Mouse (Mus musculus) midbrain, postnatal 0 days (tissue): ENCODE measurements at regions not wholly inside any gene's neighbourhood (a gene's known extent, or its start where the extent isn't known, plus 50 kb on each side); places are given as distances from the start of the nearest gene placed in this dataset.

Source experiments
- ATAC-seq: fragments of 200-750 bp; cut with Nextera tagmentation; 2 replicates; pipeline ENCODE4 v1.8.0; 2017; ENCODE audit warnings: moderate number of reproducible peaks, mild to moderate bottlenecking, moderate TSS enrichment, moderate library complexity; ENCODE audit not compliant: low FRiP score
- DNase-seq: peaks from one replicate; pipeline ENCODE4 v3.0.0-alpha.2; 2015; ENCODE audit warnings: low spot score
- H3K27ac ChIP-seq: fragments of 300-500 bp; sonication (generic); 2 replicates; pipeline ENCODE4 v1.5.1; 2014; ENCODE audit warnings: low read depth, mild to moderate bottlenecking, low read length, mixed read lengths
- H3K27me3 ChIP-seq: fragments of 300-500 bp; sonication (generic); 2 replicates; pipeline ENCODE4 v1.6.1; 2014; ENCODE audit warnings: low read length, control low read depth, mixed read lengths; ENCODE audit not compliant: insufficient read depth
- H3K36me3 ChIP-seq: fragments of 300-500 bp; sonication (generic); 2 replicates; pipeline ENCODE4 v1.6.1; 2014; ENCODE audit warnings: low read length, control low read depth, mixed read lengths; ENCODE audit not compliant: insufficient read depth
- H3K4me1 ChIP-seq: fragments of 300-500 bp; sonication (generic); 2 replicates; pipeline ENCODE4 v1.6.1; 2014; ENCODE audit warnings: mild to moderate bottlenecking, control low read depth, antibody characterized with exemption, low read length, mixed read lengths; ENCODE audit not compliant: insufficient read depth
- H3K4me2 ChIP-seq: fragments of 300-500 bp; sonication (generic); 2 replicates; pipeline ENCODE4 v1.6.1; 2014; ENCODE audit warnings: low read depth, mild to moderate bottlenecking, low read length, mixed read lengths; ENCODE audit not compliant: poor library complexity, severe bottlenecking
- H3K4me3 ChIP-seq: fragments of 300-500 bp; sonication (generic); 2 replicates; pipeline ENCODE4 v1.5.1; 2014; ENCODE audit warnings: low read depth, mild to moderate bottlenecking, low read length, moderate library complexity
- H3K9ac ChIP-seq: fragments of 300-500 bp; sonication (generic); replicated peaks from 2 replicates; pipeline ENCODE4 v1.6.1; 2014; ENCODE audit warnings: mild to moderate bottlenecking, low read length, moderate library complexity, mixed read lengths; ENCODE audit not compliant: poor library complexity, severe bottlenecking
- H3K9me3 ChIP-seq: fragments of 300-500 bp; sonication (generic); 2 replicates; pipeline ENCODE4 v1.6.1; 2016; ENCODE audit warnings: low read length, control low read depth
- CTCF ChIP-seq: IDR thresholded peaks from 2 replicates; pipeline ENCODE4 v1.5.1; 2016; ENCODE audit warnings: antibody characterized with exemption, mild to moderate bottlenecking
- WGBS: fragments of 180-500 bp; shearing (Covaris S2); extraction: QIAGEN DNeasy Blood & Tissue Kit; methylation state at CpG from one replicate; pipeline ENCODE4 v1.1.7; 2014; 5-methylcytosine and 5-hydroxymethylcytosine counted together

- Histone ChIP-seq H3K9me3 (no peaks in the 10 kb centered on the region), H3K4me2 (no peak overlapping the region), H3K4me1 (no peaks in the 10 kb centered on the region), H3K4me3 (no peak overlapping the region), H3K36me3 (no peaks in the 10 kb centered on the region), H3K27me3 (no peaks in the 10 kb centered on the region), H3K9ac (no peak overlapping the region), H3K27ac (no peak overlapping the region)
- ATAC-seq (no peak), DNase-seq (peak; percentile 59)
- 16% methylated on average over 1 of the region's 1 CpGs for WGBS
- TF ChIP-seq CTCF = peak; percentile 66
Observed at GRCm38 (mm10) chr3:150384996-150385627, 1052.6 kb upstream of the Adgrl4 start.

GRCm38 (mm10) chr3:150401694-150402301, 1035.9 kb upstream of the Adgrl4 start:
- DNase-seq = peak; percentile 51
- no peaks in the 10 kb centered on the region for H3K9me3 ChIP-seq
- H3K9ac ChIP-seq = no peak overlapping the region
- no peaks in the 10 kb centered on the region for H3K27me3 ChIP-seq
- ATAC-seq = no peak
- no peak overlapping the region for H3K27ac ChIP-seq
- WGBS = 88% methylated on average over 2 of the region's 2 CpGs
- H3K4me2 ChIP-seq = no peak overlapping the region
- no peaks in the 10 kb centered on the region for H3K4me1 ChIP-seq
- H3K36me3 ChIP-seq = no peaks in the 10 kb centered on the region
- no peak overlapping the region for H3K4me3 ChIP-seq
- no peak for TF ChIP-seq CTCF

- 86% methylated on average over 6 of the region's 6 CpGs for WGBS
- H3K4me2 ChIP-seq = no peak overlapping the region
- H3K27me3 ChIP-seq = no peaks in the 10 kb centered on the region
- no peak overlapping the region for H3K27ac ChIP-seq
- ATAC-seq (no peak), DNase-seq (no peak)
- H3K4me1 ChIP-seq = no peaks in the 10 kb centered on the region
- H3K36me3 ChIP-seq = no peaks in the 10 kb centered on the region
- H3K9ac ChIP-seq = no peak overlapping the region
- no peak overlapping the region for H3K4me3 ChIP-seq
- H3K9me3 ChIP-seq = no peaks in the 10 kb centered on the region
- no peak for TF ChIP-seq CTCF
Observed at GRCm38 (mm10) chr3:150406086-150406485, 1031.6 kb upstream of the Adgrl4 start.

GRCm38 (mm10) chr3:150415277-150415676, 1022.4 kb upstream of the Adgrl4 start:
- DNase-seq (no peak), ATAC-seq (no peak)
- H3K4me3 ChIP-seq = no peak overlapping the region
- H3K9me3 ChIP-seq = no peaks in the 10 kb centered on the region
- H3K4me1 ChIP-seq = no peaks in the 10 kb centered on the region
- TF ChIP-seq CTCF = no peak
- no peak overlapping the region for H3K9ac ChIP-seq
- no peak overlapping the region for H3K4me2 ChIP-seq
- no peaks in the 10 kb centered on the region for H3K27me3 ChIP-seq
- no peak overlapping the region for H3K27ac ChIP-seq
- no peaks in the 10 kb centered on the region for H3K36me3 ChIP-seq
- whole genome bisulfite sequencing = 85% methylated on average over 2 of the region's 2 CpGs

- H3K9ac ChIP-seq = no peak overlapping the region
- 82% methylated on average over 3 of the region's 3 CpGs for WGBS
- ATAC-seq = no peak
Observed at GRCm38 (mm10) chr3:150416447-150416846, 1021.2 kb upstream of the Adgrl4 start.

GRCm38 (mm10) chr3:150427965-150428364, 1009.7 kb upstream of the Adgrl4 start:
- Histone ChIP-seq H3K9me3 (no peaks in the 10 kb centered on the region), H3K9ac (no peak overlapping the region), H3K4me2 (no peak overlapping the region), H3K4me3 (no peak overlapping the region), H3K27me3 (no peaks in the 10 kb centered on the region), H3K36me3 (no peaks in the 10 kb centered on the region), H3K27ac (no peak overlapping the region), H3K4me1 (no peaks in the 10 kb centered on the region)
- ATAC-seq (no peak), DNase-seq (no peak)
- TF ChIP-seq CTCF = no peak
- 98% methylated on average over 5 of the region's 5 CpGs for WGBS

More at GRCm38 (mm10) chr3:150416447-150416846, 1021.2 kb upstream of the Adgrl4 start:
- Histone ChIP-seq H3K36me3 (no peaks in the 10 kb centered on the region), H3K4me3 (no peak overlapping the region), H3K9me3 (no peaks in the 10 kb centered on the region), H3K27ac (no peak overlapping the region), H3K4me2 (no peak overlapping the region), H3K27me3 (no peaks in the 10 kb centered on the region), H3K4me1 (no peaks in the 10 kb centered on the region)
- TF ChIP-seq CTCF = no peak
- DNase-seq = no peak
